Mouse (Mus musculus): ENCODE measurements at regions not wholly inside any gene's neighbourhood (a gene's known extent, or its start where the extent isn't known, plus 50 kb on each side); places are given as distances from the start of the nearest gene placed in this dataset.

DNA sequence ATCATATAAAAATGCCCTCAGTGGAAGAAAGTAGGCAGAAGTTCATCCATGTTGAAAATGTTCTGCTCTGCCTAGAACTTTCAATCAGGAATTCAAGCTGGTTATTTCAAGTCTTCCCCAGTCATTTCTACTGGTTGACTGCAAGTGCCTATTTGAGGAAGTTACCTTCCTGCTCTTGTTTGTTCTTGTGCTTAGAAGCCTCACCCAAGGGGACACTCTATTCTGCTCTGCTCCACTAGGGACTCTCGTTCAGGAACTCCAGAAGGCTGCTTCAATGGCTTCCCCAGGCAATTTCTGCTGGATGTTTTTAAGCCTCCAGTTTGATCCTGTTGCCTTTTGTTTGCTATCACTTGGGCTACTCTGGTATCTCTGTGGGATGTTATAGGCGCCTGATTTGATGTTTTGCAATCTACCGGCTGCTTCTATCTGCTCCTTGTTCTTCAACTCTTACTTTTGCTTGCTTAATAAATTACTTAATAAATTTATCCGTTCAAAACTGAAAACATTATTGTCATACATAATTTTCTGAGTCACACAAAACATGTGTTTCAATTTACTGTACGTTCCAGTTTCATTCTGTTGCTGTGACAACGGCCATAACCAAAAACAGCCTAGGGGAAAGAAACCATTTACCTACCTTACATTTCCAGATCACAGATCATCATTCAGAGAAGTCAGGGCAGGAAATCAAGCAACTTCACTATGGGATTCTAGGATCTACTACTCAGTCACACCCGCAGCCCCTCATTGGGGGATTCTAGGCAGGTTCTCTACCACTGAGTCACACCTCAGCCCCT is 71.4 kb upstream of the Foxk1 start:
- Histone ChIP-seq H3K9ac (no peak overlapping the region), H3K27ac (no peak overlapping the region), H3K4me1 (no peaks in the 10 kb centered on the region), H3K9me3 (no peaks in the 10 kb centered on the region), H3K27me3 (replicated peaks) (no peaks in the 10 kb centered on the region), H3K4me2 (no peak overlapping the region), H3K4me3 (replicated peaks) (no peak overlapping the region), H3K36me3 (no peaks in the 10 kb centered on the region)
- no peak for ATAC-seq (ENCODE audit: insufficient read depth, low FRiP score, low read depth)
- 76% methylated on average over 7 of the region's 7 CpGs for WGBS

DNA sequence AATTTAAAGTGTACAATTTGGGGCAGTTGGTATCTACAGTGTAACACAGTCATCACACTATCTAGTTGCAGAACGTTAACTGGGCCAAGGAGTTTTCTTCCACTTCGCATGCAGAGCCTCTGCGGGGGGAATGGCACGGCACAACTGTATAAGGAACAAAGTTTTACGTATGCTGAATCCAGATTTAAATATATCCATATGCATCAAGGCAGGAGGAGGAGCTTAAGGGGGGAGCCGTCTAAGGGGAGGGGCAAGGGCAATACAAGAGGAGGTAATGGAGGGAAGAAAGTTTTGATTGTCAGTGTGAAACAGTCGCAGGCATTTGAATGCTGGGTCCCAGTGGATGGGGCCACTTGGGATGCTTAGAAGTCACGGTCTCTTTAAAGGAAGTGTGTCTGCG is 68.6 kb upstream of the Foxk1 start:
- H3K9ac ChIP-seq, result no peak overlapping the region

DNA sequence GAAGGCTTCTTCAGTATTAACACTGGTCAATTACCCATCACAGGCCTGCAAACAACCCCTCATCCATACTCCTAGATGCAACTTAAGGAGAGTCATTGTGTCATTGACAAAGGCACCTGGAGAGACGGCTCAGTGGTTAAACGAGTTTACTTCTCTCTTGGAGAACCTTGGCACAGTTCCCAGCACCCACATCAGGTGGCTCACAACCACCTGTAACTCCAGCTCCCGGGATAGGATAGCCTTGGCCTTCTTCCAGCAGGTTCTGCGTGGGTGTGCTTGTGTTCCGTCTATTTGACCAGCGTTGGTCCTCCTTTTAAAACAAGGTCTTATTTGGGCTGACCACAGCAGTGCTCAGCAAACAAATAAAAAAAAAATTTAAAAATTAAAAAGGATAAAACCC is 63.9 kb upstream of the Foxk1 start:
- whole genome bisulfite sequencing, result 66% methylated on average over 6 of the region's 6 CpGs
- H3K4me3 ChIP-seq (replicated peaks), result no peak overlapping the region
- H3K4me2 ChIP-seq, result no peak overlapping the region
- H3K9me3 ChIP-seq, result no peaks in the 10 kb centered on the region
- H3K27ac ChIP-seq, result no peak overlapping the region
- no peak for ATAC-seq (ENCODE audit: insufficient read depth, low FRiP score, low read depth)
- no peaks in the 10 kb centered on the region for H3K27me3 ChIP-seq (replicated peaks)
- no peak overlapping the region for H3K9ac ChIP-seq
- 0 out of 2 replicates have a peak, but pooled peaks cover 4% of the 10 kb centered on the region for H3K4me1 ChIP-seq
- no peaks in the 10 kb centered on the region for H3K36me3 ChIP-seq

More for the DNA sequence above, 68.6 kb upstream of the Foxk1 start:
- Histone ChIP-seq H3K4me3 (replicated peaks) (no peak overlapping the region), H3K9me3 (no peaks in the 10 kb centered on the region), H3K4me2 (no peak overlapping the region), H3K4me1 (no peaks in the 10 kb centered on the region), H3K36me3 (no peaks in the 10 kb centered on the region), H3K27ac (no peak overlapping the region), H3K27me3 (replicated peaks) (no peaks in the 10 kb centered on the region)
- WGBS, result 64% methylated on average over 9 of the region's 9 CpGs
- no peak for ATAC-seq (ENCODE audit: insufficient read depth, low FRiP score, low read depth)

DNA sequence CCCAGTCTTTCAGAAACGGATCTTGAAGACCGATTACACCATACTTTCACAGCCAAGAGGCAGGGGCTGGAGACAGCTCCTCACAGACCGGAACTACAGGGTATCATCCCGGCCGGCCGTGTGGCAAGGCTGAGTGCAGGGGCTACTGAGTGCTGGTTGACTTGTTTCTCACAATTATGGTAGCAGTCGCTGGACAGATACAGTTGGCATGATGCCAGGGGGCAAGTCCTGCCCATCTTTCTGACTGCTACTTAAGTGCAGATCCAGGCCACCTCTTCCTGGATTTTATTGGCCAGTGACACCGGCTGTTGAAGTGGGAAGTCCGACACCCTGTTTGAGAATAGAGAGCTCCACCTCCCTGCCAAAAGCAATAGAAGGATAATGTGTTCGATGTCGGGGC is 63.2 kb upstream of the Foxk1 start:
- Histone ChIP-seq H3K4me2 (no peak overlapping the region), H3K27me3 (replicated peaks) (no peaks in the 10 kb centered on the region), H3K36me3 (no peaks in the 10 kb centered on the region), H3K4me3 (replicated peaks) (no peak overlapping the region), H3K9me3 (no peaks in the 10 kb centered on the region), H3K27ac (no peak overlapping the region), H3K9ac (no peak overlapping the region), H3K4me1 (0 out of 2 replicates have a peak, but pooled peaks cover 4% of the 10 kb centered on the region)
- ATAC-seq (ENCODE audit: insufficient read depth, low FRiP score, low read depth), result no peak
- WGBS, result 63% methylated on average over 11 of the region's 11 CpGs

DNA sequence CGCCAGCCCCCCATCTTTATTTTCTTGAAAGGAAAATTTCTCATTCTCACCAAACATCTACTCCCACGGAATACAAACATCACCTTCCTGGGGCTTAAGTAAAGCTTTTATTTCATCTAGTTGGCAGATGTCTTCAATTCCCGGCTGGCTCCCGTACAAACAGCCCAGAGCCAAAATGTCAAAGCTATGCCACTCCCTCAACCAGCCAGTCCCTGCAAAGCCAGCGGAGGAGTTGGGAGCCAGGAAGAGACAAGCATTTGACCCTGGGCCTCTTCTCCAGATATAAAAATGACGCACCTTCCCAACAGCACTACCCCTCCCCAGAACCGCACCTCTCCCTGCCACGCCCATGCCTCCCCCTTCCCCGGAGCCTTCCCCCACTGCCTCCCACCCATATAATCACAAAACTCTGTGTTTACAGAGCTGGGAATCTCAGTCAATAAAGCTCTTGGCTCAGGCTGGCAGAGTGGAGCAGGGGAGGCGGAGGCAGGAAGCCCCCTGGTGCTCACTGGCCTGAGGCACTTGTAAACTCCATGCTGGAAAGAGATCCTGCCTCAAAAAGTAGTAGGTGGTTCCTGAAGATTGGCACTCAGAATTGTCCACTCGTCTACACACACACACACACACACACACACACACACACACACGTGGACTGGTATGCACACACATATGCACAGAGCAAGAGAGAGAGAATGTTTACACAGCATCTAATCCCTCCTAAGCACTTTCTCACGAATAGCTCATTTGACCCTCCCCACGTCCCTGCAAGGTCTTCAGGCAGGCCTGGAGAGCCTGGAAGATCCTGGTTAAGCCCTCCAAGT is 60.9 kb upstream of the Foxk1 start:
- Histone ChIP-seq H3K9ac (no peak overlapping the region), H3K4me2 (no peak overlapping the region), H3K4me1 (0 out of 2 replicates have a peak, but pooled peaks cover 4% of the 10 kb centered on the region), H3K9me3 (no peaks in the 10 kb centered on the region), H3K27me3 (replicated peaks) (no peaks in the 10 kb centered on the region), H3K27ac (peak overlapping the region; percentile 74), H3K4me3 (replicated peaks) (no peak overlapping the region), H3K36me3 (no peaks in the 10 kb centered on the region)
- ATAC-seq (ENCODE audit: insufficient read depth, low FRiP score, low read depth), result peak; percentile 27; the same call in 1 of the 2 replicates
- WGBS, result 34% methylated on average over 14 of the region's 14 CpGs

DNA sequence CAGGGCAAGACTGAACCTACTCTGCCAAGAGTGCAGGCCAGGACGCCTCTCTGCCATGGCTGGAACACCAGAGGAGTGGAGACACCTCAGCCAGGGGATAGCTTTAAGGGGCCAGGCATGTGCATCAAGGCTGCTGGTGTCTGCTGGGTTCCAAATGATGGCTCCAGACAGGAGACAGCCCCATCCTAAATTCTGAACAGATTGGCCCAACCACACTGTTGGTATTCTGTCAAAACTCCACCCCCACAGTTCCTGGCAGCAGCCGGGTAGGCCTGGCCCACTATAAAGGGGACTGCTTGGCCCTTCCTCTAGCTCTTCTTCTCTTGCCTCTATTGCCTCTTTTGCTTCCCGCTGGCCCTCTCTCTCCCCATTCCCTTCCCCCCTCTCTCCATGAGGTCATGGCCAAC is 60.3 kb upstream of the Foxk1 start:
- no peak overlapping the region for H3K9ac ChIP-seq
- 66% methylated on average over 3 of the region's 3 CpGs for WGBS
- H3K4me1 ChIP-seq, result 0 out of 2 replicates have a peak, but pooled peaks cover 4% of the 10 kb centered on the region
- ATAC-seq (ENCODE audit: insufficient read depth, low FRiP score, low read depth), result no peak
- H3K4me2 ChIP-seq, result no peak overlapping the region
- H3K36me3 ChIP-seq, result no peaks in the 10 kb centered on the region
- H3K27me3 ChIP-seq (replicated peaks), result no peaks in the 10 kb centered on the region
- peak overlapping the region; percentile 74 for H3K27ac ChIP-seq
- H3K4me3 ChIP-seq (replicated peaks), result no peak overlapping the region
- no peaks in the 10 kb centered on the region for H3K9me3 ChIP-seq

DNA sequence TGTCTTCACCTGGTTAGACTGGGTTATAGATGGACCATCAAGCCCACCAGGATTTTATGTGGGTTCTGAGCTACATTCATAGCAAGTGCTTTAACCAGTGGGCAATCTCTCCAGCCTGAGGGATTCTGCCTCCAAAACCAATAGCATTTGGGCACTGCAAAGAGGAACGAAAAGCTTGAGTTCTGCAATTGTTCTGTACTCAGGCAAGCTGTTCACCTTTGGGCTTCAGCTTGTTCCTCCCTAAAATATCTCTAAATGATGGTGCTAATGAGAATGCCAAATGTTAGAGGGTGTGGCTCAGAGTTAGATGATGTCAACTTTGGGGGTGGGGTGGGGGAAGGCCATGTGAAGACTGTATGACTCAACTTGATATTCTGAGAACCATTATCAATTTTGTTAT is 54.8 kb upstream of the Foxk1 start:
- no peak for ATAC-seq (ENCODE audit: insufficient read depth, low FRiP score, low read depth)
- 87% methylated on average over 1 of the region's 1 CpGs for WGBS

DNA sequence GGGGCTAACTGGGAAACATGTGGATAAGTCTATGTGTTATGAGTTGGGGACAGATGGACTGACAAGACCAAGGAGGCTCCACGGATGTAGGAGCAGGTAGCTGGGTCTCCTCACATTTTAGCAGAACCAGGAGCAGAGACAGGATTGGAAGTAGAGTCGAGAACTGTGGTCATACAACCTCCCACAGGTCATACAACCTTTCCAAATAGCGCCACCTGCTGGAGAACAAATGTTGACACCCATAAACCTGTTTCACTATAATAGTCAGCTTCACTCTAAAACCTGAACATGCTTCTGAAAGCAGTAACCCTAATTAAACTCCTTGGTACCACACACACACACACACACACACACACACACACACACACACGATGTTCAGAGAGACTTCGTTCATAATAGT is 50.7 kb upstream of the Foxk1 start:
- H3K4me1 ChIP-seq, result no peaks in the 10 kb centered on the region
- no peak for ATAC-seq (ENCODE audit: insufficient read depth, low FRiP score, low read depth)
- H3K4me2 ChIP-seq, result no peak overlapping the region
- no peaks in the 10 kb centered on the region for H3K27me3 ChIP-seq (replicated peaks)
- no peaks in the 10 kb centered on the region for H3K36me3 ChIP-seq
- no peak overlapping the region for H3K4me3 ChIP-seq (replicated peaks)
- H3K9ac ChIP-seq, result no peak overlapping the region
- H3K9me3 ChIP-seq, result no peaks in the 10 kb centered on the region
- WGBS, result 48% methylated on average over 5 of the region's 5 CpGs
- H3K27ac ChIP-seq, result no peak overlapping the region

More for the DNA sequence above, 54.8 kb upstream of the Foxk1 start:
- H3K9me3 ChIP-seq, result no peaks in the 10 kb centered on the region
- H3K27ac ChIP-seq, result no peak overlapping the region
- H3K4me2 ChIP-seq, result no peak overlapping the region
- H3K27me3 ChIP-seq (replicated peaks), result no peaks in the 10 kb centered on the region
- H3K36me3 ChIP-seq, result no peaks in the 10 kb centered on the region
- H3K4me3 ChIP-seq (replicated peaks), result no peak overlapping the region
- H3K4me1 ChIP-seq, result no peaks in the 10 kb centered on the region
- H3K9ac ChIP-seq, result no peak overlapping the region
